Mouse (Mus musculus): ENCODE measurements around the gene Adamts12. TPM values are rescaled to one million over a fixed set of nuclear protein-coding genes. Genes with fewer than 3 reads are reported as not detected.
A peak's percentile ranks its signal among the peaks of the same experiment; 100 is the strongest.

Adamts12 gene
- total RNA-seq, 2 experiments from 2014 or later, result 38.0 to 39.4 TPM

DNA sequence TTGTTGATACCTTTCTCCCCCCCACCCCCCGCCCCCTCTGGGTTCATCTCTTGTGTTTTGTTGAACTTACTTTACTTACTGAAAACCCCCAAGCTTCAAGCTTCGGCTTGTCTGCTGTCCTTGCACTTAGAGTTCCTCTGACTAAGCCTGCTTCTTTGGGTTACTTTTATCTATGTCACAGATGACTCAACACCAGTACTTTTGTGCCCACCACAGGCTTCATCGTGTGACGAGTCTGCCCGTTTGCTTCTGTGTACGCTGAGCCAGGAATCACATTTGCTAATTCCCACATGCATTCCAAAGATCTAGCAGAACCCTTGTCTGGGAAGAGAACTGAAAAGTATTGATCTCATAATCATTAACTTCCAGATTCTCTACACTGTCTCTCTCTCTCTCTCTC is 94.8 kb downstream of the Adamts12 start:
- DNase-seq (ENCODE audit: low spot score in 2 of 2), result no peak

DNA sequence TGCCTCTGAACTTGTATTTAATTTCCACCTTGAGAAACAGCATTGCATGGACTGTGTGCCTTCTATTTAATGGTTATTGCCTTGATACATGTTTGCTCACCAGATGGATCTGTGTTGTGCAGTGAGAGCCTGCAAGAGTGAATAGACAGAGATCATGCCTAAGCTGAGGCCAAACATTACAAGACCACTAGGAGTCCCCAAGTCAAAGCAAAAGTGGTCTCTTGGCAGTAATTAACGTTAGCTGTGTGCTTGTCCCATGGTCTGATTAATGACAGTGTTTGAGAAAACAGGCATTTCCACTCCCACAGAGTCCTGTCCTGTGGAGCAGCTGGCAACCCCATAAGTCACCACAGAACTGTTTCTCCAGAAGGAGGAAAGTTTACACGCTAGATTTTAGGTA is 96.2 kb downstream of the Adamts12 start:
- no peak for DNase-seq (ENCODE audit: low spot score in 2 of 2)

DNA sequence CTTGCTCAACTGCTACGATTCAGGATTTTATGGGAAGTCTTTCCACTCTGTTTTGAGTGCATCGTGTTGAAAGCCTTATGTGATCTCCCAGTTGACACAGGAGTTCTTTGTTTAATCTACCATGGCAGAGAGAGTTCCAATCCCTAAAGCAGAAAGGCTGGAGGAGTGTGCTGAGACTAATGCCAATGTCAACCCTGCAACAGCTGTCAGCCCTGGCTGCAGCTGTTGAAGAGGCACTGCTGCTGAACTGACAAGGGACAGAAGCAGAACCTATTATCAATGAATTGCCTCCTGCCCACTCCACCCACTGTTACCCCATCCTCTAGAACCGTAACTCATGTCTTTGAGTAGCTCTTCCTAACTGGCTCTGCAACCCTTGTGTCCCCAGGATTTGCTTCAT is 101.3 kb downstream of the Adamts12 start:
- no peak for DNase-seq (ENCODE audit: low spot score in 2 of 2)

DNA sequence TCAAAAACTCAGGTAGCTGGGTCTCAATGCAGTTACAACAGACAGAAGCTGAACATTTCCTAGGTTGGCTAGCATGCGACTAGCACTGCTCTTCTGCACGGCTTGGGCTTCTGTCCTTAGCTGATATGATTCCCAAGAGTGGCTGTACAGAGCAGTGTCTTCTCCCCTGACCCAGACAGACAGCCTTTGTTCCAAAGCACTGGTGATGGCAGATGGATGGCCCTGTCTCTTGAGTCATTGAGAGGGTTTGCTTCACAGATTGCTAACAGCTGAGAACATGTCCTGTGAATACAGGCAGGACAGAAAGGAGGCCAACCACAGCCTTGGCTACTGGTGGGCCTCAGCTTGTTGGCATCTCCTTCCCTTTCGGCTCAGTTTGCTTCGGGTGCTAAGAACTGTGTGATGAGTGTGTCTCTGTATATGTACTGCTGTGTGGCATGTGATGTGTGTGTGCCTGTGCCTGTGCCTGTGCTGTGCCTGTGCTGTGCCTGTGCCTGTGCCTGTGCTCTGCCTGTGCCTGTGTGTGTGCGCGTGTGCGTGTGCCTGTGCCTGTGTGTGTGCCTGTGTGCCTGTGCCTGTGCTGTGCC is 109.4 kb downstream of the Adamts12 start:
- DNase-seq (ENCODE audit: low spot score in 2 of 2), result no peak

DNA sequence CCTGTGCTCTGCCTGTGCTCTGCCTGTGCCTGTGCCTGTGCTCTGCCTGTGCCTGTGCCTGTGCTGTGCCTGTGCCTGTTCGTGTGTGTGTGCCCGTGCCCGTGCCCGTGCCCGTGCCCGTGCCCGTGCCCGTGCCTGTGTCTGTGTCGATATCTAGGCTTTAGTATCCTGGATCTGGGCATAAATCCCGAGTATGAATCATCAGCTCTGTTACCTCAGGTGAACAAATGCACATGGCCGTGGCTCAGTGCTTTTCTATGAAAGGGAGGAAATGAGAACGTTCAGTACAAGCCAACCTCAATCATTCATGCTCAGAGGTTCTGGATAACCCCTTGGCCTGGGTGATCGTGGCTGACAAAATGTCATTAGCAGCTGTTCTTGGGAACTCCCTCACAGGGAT is 110.3 kb downstream of the Adamts12 start:
- no peak for DNase-seq (ENCODE audit: low spot score in 2 of 2)

DNA sequence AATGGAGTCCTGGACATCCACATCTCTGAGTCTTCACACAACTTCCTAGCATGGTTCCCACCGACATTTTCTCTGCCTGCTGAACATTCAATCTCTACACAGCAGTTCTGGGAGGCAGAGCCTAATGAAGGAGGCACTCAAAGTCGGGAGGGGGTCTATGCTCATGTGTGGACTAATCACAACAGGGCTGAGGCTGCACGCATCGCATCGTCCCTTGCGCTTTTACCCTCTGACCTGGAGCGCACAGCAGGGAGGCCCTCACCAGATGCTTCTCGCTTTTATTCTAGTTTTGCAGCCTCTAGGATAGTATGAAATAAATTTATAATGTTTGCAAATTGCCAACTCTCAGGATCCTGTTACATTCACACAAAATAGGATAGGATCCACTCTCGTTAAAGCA is 112.9 kb downstream of the Adamts12 start:
- no peak for DNase-seq (ENCODE audit: low spot score in 2 of 2)

DNA sequence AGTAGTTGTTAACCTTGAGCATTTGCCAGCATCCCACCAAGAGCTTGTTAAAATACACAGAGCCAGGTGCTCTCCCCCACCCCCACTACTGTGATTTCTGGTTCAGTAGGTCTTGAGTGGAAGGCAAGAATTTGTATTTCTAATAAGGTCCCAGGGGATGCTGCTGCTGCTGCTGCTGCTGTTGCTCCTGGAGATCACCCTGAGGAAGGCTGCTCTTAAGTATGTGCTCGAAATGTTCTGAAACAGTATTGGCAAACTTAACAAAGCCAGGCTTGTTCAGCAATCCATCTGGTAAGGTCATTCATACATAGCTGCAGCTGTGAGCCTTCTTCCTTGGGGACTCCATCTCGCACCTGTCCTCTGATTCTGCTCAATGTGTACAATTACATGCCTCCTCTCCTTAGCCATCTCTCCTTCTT is 115.2 kb downstream of the Adamts12 start:
- DNase-seq (ENCODE audit: low spot score in 2 of 2), result peak in 1 of 2 experiments; percentile 23

DNA sequence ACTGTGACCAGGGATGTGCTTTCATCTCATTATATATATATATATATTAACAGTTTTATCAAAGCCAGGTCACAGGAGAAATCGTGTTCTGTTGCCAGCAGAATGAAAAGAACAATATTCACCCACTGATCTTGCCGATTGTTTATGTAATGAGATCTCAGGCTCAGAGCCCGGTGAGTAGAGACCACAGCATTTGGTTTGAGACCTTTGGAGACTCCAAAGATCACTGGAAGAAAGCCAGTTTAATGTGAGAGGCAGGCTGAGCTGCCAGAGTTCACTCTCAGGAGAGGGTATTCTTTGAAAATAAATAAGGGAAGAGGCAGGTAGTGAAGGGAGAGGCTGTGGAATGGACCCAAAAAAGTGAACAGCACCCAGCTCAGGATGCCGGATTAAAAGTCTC is 122.1 kb downstream of the Adamts12 start:
- DNase-seq (ENCODE audit: low spot score in 2 of 2), result no peak

DNA sequence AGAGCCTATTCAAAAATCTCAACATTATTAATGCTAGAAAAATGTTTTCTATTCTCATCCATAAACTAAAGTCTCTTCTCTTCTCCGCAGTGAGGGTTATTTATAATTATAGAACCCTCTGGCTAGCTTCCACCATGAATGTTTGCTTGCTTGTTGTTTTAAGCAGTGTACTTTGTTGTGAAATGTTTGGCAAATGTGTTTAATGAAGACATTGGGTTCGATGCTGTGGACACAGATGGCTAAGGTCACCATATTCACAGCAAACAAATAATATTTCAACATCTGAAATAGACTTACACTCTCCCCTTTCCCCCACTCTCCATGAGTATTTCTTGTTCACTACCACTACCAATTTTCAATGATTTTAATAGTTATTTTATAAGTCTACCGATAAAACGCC is 125.9 kb downstream of the Adamts12 start:
- DNase-seq (ENCODE audit: low spot score in 2 of 2), result no peak

DNA sequence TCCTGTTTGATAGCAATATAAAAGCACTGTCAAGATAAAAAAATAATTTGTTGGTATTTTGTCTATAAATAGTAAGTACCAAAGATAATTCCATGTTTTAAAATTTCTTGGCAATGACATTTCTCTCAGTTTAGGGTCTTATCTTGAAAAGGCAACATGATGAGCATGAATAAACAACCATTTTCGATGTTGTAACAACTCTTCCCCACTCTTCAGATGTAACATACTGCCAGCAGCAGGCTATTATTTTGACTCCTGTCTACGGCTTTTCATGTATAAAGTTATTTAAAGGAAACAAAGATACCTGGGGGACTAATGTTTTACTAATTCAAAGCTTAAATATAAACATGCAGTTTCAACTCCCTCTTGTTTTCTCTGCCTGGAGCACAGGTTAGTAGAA is 128.2 kb downstream of the Adamts12 start:
- no peak for DNase-seq (ENCODE audit: low spot score in 2 of 2)

DNA sequence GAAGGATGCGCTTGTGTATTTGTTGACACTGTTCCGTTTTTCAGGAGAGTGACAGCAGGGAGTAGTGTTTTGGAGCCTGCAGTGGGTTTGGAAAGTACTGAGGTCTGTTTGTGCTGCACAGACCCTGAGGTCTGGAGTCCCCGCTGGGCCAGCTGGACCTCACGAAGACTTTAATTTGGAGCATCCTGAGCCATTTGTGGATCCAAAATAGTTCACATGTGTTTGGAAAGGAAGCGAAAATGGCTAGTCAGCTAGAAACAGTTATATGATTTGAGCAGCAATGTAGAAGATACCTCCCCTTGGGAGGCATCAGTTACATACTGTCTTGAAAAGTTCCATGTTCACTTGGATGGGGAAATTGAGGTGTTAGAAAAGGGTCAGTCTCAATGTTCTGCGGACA is 132.5 kb downstream of the Adamts12 start:
- DNase-seq (ENCODE audit: low spot score in 2 of 2), result peak in 1 of 2 experiments; percentile 32

DNA sequence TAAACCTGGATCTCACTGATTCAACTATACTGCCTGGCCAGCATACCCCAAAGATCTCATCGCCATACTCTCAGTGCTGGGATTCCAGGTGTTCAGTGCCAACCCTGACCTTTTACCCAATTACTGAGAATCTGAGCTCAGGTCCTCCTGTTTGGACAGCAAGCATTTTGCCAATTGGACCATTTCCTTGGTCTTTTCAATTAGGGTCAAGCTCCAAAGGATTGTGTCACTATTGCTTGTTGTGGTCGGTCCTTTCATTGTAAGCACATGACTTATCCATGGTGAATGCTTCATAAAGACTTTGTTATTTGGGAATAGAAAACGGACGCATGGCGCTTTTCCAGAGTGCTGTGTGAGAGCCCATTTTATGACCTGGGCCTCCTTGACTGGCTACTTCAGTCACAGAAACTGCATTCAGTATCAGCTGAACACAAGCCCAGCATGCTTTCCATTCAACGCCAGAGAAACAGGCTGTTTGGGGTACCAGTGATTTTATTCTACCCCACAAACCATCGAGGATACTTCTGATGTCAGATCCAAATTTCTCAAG is 133.7 kb downstream of the Adamts12 start:
- DNase-seq (ENCODE audit: low spot score in 2 of 2), result no peak

DNA sequence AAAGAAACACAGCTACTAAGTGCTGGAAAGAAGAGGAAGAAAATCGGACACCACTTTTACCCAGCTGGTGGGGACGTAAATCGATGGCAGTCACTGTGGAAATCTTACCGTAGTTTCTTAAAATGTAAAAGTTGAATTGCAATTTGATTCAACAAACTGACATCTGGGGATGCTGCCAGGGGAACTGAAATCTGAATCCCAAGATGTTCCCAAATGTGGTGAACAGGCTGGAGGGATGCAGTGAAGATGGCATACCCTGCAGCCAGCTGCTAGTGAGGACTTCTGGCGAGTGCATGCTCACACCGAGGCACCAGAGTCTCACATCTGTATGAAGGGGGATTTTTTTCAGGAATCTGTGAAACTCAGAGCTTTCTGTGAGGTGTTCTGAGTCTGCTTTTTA is 138.5 kb downstream of the Adamts12 start:
- peak in 1 of 2 experiments; percentile 11 for DNase-seq (ENCODE audit: low spot score in 2 of 2)

DNA sequence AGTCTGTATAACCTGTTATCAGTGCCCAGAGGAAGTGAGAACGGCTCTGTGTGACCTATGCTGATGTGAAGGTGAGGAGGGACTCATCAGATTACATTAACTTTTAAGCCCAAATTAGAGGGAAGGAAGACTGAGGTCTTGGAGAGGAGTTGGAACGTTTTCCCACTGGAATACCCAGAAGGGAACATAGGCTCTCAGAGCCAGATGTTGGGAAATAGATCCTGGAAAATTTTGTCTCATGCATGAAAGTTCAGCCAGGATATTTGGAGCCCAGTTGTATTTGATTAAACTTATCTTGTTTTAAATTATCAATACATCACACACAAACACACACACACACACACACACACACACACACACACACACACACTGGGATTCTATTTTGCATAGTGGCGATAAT is 140.3 kb downstream of the Adamts12 start:
- DNase-seq (ENCODE audit: low spot score in 2 of 2), result no peak

DNA sequence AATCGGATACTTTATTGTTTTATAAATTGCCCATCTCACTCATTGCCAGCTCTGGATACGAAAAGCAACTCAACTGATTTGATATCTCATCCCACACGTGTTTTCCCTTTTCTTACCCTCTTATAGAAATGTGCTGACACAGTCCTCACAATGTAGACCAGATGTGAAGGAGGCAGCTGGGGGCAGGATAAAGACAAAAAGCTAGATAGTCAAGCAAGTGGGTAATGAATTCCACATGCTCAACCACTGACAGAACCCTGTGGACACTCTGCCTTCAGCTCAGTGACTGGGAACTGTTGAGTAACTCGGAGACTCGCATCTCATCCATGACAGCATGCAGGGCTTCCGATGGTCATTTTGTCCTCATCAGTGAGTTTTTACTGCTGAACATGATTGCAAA is 146.4 kb downstream of the Adamts12 start:
- DNase-seq (ENCODE audit: low spot score in 2 of 2), result no peak

DNA sequence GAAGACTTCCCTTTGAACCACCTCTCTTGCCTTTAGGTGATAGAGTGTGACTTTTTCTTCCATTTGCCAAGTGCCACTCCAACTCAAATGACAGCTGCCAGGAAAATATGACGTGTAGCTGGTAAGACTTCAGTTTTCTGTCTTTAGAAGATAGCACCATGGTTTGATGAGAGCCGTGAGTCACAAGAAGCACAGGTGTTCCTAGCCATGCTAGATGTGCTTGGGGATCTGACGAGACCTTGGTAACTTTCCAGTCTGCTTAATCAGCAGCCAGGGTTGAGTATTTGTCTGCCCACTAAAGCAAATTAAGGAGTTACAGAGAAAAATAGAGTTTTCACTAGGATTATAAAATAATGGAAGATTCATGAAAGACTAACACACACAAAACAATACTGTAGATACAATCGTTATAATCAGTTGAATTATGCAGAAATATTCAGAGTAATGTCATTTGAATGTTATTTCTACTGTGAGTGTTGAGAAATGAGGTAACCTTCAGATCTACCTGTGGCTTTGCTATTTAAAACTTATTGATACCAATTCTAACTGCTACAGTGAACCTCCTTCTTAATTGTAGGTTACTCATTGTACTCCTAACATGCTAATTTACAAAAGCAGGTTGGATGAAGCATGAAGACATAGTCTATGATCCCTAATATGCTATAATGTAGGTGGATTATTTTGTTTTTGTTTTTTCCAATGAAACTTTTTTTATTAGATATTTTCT is 169.5 kb downstream of the Adamts12 start:
- no peak for DNase-seq (ENCODE audit: low spot score in 2 of 2)

DNA sequence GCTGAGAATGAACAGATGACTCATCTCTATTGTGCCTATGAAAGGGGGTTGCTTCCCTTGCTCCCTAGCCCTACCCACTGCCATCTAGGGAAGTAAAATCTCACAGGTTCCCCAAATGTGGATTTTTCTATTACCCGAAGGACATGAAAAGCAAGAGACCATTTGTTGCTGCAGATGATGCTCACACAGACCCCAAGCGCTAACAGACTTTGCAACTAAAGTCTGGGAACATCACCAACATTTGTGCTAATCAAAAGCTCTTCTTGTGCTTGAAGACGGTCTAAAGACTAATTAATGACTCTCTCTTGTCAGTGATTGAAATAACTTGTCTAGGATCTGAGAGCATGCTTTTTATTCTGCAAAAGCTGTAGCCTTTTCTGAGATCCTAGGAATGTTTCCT is 175.8 kb downstream of the Adamts12 start:
- DNase-seq (ENCODE audit: low spot score in 2 of 2), result no peak

DNA sequence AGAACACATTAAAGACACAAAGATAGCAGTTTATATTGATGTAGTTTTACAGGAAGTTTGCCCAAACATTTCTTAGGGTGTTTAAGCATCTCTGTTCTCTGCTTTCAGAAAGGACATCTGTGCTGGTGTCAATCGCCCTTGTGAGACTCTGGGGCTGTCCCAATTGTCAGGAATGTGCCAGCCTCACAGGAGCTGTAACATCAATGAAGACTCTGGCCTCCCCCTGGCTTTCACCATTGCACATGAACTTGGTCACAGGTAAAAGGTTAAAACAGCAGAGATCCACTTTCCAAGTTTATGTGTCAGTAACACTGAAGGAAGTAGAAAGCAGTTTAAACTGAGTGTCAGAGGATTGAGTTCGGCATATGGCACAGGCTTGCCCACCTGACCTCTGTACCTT is 176.7 kb downstream of the Adamts12 start:
- no peak for DNase-seq (ENCODE audit: low spot score in 2 of 2)

DNA sequence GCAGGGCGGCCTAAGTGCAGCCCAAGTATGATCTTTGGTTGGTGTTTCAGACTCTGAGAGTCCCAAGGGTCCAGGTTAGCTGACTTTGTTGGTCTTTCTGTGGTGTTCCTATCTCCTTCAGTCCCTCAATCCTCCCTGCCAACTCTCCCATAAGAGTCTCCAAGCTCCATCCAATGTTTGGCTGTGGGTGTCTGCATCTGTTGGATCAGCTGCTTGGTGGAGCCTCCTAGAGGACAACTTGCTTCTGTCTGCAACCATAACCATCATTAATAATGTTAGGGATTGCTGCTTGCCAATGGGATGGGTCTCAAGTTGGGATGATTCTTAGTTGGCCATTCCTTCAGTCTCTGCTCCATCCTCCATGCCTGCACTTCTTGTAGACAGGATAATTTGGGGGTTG is 181.8 kb downstream of the Adamts12 start:
- DNase-seq (ENCODE audit: low spot score in 2 of 2), result no peak

DNA sequence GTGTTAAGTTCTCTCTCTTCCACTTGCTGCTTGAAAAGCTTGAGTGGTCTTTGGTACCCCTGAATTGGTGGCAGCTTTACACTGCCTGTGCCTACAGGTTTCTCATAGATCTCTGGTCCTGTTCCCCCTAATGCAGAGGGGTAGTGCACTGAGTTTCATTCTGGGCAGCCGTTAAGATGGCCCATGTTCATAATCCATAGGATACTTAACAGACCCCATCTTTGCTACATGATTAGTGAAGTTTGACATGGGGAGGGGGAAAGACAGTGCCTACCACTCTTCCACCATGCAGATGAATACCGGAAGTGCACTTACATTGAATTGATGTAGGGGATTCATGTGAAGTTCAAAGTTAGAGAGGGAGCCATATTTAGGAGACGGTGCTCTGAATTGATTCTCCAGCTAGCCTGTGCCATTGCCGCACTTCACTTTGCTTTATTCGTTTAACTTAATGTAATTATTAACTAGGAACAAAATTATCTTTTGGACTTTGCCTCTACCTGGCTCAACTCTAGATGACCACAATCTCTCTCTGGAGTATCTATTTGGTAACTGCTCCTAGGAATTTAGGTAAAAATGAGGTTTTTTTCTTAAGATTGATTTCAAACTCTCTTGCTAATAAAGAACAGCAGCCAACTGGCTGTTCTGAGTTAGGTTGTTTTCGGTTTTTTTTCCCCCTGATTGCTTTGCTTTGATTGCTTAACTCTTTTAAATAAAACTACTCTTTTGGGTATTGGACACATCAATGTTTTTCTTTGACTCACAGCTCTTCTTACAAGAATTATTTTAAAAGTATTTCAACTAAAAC is 214.9 kb downstream of the Adamts12 start:
- DNase-seq (ENCODE audit: low spot score in 2 of 2), result no peak

DNA sequence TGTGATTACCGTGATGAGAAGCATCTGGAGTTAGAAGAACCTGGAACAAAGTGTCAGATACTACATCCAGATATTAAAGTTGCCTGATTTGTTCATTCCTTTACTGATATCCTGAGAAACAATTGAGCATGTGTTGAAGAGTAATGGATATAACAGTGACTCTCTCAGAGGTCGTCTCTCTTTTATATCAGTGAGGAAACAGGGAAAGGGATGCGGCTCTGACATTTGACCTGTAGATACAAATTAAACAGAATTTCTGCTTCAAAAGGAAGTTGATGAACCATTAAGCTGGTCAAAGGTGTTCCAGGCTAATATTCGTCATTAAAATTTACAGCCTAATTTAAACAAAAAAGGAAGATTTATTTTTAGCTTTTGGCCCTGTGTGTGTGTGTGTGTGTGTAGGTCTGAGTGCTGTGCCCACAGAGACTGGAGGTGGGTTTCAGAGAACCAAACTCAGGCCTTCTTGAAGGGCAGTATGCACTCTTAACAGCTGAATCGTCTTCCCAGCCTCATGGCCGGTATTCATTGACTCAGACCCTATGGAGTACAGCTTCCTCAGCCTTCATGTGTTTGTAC is 216.2 kb downstream of the Adamts12 start:
- DNase-seq (ENCODE audit: low spot score in 2 of 2), result no peak

DNA sequence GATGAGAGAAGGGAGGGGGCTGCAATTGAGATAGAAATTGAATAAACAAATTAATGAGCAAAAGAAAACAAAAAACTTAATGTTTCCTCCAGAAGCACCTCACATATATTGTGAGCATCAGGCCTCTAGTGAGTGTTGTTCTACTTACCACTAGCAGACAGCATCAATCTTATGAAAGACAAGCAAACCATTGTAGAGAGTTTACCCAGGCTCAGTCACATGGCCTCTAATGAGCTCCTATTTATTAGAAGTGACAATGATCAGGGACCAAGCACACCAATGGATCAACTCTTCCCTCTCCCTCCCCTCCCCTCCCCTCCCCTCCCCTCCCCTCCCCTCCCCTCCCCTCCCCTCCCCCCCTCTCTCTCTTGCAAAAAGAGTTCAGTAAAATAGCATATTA is 218.6 kb downstream of the Adamts12 start:
- DNase-seq (ENCODE audit: low spot score in 2 of 2), result no peak

Data from gastrocnemius, postnatal 4 days (tissue).